Mouse (Mus musculus) G1E (cell line): ENCODE measurements around the gene Ap1g1. TPM values are rescaled to one million over a fixed set of nuclear protein-coding genes. Genes with fewer than 3 reads are reported as not detected.
A peak's percentile ranks its signal among the peaks of the same experiment; 100 is the strongest.

Experiments
- ATAC-seq: 2 replicates; pipeline ENCODE4 v1.8.0; 2016; ENCODE audit warnings: mild to moderate bottlenecking; ENCODE audit not compliant: insufficient number of reproducible peaks, poor library complexity, low FRiP score, severe bottlenecking; ENCODE audit errors: extremely low read depth
- DNase-seq: peaks from one replicate; pipeline ENCODE4 v3.0.0; 2012; ENCODE audit warnings: low spot score
- H3K27me3 ChIP-seq: 2 replicates; pipeline ENCODE4 v1.6.1; 2012; ENCODE audit warnings: mild to moderate bottlenecking, low read length, inconsistent platforms; ENCODE audit not compliant: insufficient read depth
- H3K36me3 ChIP-seq: replicated peaks from 2 replicates; pipeline ENCODE3; 2012; ENCODE audit warnings: mild to moderate bottlenecking, inconsistent platforms
- H3K4me1 ChIP-seq: 2 replicates; pipeline ENCODE4 v1.6.1; 2012; ENCODE audit warnings: low read depth, low read length, inconsistent platforms, mixed read lengths; ENCODE audit not compliant: insufficient read depth
- H3K4me3 ChIP-seq: 2 replicates; pipeline ENCODE4 v1.5.1; 2012; ENCODE audit warnings: low read depth, mild to moderate bottlenecking, inconsistent platforms, low read length, moderate library complexity, mixed read lengths
- H3K9me3 ChIP-seq: replicated peaks from 2 replicates; pipeline ENCODE4 v1.6.1; 2012; ENCODE audit warnings: inconsistent platforms
- CTCF ChIP-seq: IDR thresholded peaks from 2 replicates; pipeline ENCODE4 v1.5.1; 2012; ENCODE audit warnings: low read depth, low read length, inconsistent platforms, mixed read lengths
- GATA1 ChIP-seq: IDR thresholded peaks from 2 replicates; pipeline ENCODE4 v1.6.1; 2012; ENCODE audit warnings: borderline replicate concordance, low read length, inconsistent platforms, mixed read lengths
- GATA2 ChIP-seq: IDR thresholded peaks from 2 replicates; pipeline ENCODE4 v1.6.1; 2012; ENCODE audit warnings: low read depth, low read length, inconsistent platforms, borderline replicate concordance
- POLR2AphosphoS5 ChIP-seq: IDR thresholded peaks from 2 replicates; pipeline ENCODE4 v1.6.1; 2012; ENCODE audit warnings: low read depth, low read length, inconsistent platforms; ENCODE audit not compliant: insufficient replicate concordance
- TAL1 ChIP-seq: conservative IDR thresholded peaks from 2 replicates; pipeline ENCODE4 v1.6.1; 2012; ENCODE audit warnings: low read depth, low read length, inconsistent platforms, mixed read lengths
- polyA plus RNA-seq: library from polyadenylated mRNA; stranded (reverse); fragments of >175 nt; gene quantifications from 2 replicates; pipeline ENCODE4 v1.2.3, GENCODE M21; 2012
- total RNA-seq, 2 experiments: library from RNA; stranded (forward) in 1 of 2; stranded (reverse) in 1 of 2; fragments of 200-1000 nt in 1 of 2; fragments of >200 nt in 1 of 2; fragmentation: Nextera tagmentation in 1 of 2; gene quantifications; 2 replicates each; pipeline ENCODE4 v1.2.3; 2014 to 2017

Gene Ap1g1
- total RNA-seq (2014; fragmentation: Nextera tagmentation) (114 and 127 TPM in 2 replicates), total RNA-seq (2017) (76.0 and 87.5 TPM in 2 replicates), polyA plus RNA-seq (49.3 and 73.7 TPM in 2 replicates)

DNA sequence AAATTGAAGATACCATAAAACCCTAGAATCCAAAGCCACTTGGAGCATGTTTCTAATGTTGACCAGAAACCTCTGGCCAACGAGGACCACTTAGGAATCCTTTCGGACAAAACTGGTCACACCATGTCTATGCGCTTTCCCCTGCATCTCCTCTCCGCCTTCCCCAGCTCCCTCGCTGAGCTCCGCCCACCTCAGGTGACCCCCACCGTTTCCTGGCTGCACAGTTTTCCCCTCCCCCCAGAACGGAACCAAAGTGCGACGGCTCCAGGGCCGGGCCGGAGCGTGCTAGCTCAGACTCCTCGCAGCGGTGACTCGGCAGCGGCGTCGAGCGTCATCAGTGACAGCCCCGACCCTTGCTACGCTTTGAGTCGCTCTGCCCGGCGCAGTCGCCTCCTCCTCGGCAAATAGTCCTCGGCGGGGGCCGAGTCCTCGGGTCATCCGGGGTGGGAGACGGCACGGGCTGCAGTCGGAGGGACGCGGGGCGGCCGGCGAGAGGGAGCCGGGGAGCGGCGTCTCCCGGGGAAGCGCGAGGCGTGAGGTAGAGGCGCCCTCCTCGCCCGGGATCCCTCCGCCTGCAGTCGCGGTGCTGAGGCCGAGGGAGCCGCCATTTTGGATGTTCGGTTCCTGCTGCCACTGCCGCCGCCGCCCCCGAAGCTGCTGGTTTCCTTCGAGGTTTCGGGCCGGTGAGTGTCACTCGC is at the start of gene Ap1g1:
Gene Ap1g1 (plus strand): TSS at position 275 of the 698 bp plus-strand sequence.
- Histone ChIP-seq H3K9me3 (no peaks in the 10 kb centered on the region), H3K27me3 (peaks cover 11% of the 10 kb centered on the region), H3K4me3 (peak within 1 kb of the TSS; percentile 92), H3K36me3 (peaks cover 2% of the 10 kb centered on the region), H3K4me1 (peaks cover 21% of the 10 kb centered on the region)
- peak; percentile 98 for ATAC-seq
- no peak for TF ChIP-seq GATA1
- TF ChIP-seq POLR2AphosphoS5: no peak
- TF ChIP-seq GATA2: no peak
- no peak for TF ChIP-seq TAL1
- no peak for TF ChIP-seq CTCF
- DNase-seq: peak; percentile 89

DNA sequence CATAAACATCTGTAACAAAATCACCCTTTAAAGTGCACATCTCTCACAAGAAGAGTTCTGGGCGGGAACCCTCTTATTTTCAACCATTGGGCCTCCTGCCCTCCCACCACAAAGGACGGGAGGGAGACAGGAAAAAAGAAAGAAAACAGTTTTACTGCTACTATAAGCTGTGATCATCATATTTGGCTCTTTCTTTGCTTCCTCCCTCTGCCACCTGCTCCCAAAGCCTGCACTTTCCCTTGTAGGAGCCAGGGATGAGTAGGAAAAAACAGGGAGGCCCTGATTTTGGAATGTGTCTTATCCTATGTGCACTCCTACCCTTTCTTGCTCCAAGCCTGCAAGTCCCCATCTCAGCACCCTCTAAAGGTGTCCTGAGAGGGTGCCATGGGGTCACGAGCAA is 47.3 kb upstream of the Ap1g1 start:
- H3K27me3 ChIP-seq: no peaks in the 10 kb centered on the region
- peaks cover 10% of the 10 kb centered on the region for H3K4me1 ChIP-seq
- TF ChIP-seq CTCF (no peak), GATA1 (no peak), GATA2 (no peak), POLR2AphosphoS5 (no peak), TAL1 (no peak)
- no peaks in the 10 kb centered on the region for H3K9me3 ChIP-seq
- H3K4me3 ChIP-seq: no peak overlapping the region
- ATAC-seq (no peak), DNase-seq (no peak)
- H3K36me3 ChIP-seq: peaks cover 89% of the 10 kb centered on the region

DNA sequence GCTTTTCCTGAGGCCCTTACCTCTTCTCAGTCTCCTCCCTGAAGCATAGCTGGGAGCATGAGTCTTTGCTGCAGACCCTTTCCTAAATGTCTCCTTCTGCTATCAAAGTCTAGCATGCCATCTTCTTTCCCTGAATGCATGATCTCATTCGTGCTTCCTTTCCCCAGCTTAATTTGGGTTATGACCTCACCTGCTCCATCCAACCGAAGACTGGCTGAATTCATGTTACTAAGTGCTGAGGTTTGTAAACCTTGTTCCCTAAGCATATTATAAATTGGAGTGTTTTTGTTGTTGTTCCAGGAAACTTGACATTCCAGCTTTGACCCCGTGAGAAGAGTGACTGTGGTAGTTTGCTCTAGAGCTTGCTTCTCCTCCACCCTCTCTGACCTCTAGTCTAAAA is 44.3 kb upstream of the Ap1g1 start:
- no peaks in the 10 kb centered on the region for H3K27me3 ChIP-seq
- TF ChIP-seq GATA1: no peak
- no peak for TF ChIP-seq POLR2AphosphoS5
- no peak for TF ChIP-seq TAL1
- no peak for TF ChIP-seq GATA2
- no peak for TF ChIP-seq CTCF
- H3K4me3 ChIP-seq: no peak overlapping the region
- H3K4me1 ChIP-seq: peaks cover 20% of the 10 kb centered on the region
- ATAC-seq (no peak), DNase-seq (no peak)
- 0 out of 2 replicates have a peak, but pooled peaks cover 4% of the 10 kb centered on the region for H3K9me3 ChIP-seq
- peaks cover 64% of the 10 kb centered on the region for H3K36me3 ChIP-seq

DNA sequence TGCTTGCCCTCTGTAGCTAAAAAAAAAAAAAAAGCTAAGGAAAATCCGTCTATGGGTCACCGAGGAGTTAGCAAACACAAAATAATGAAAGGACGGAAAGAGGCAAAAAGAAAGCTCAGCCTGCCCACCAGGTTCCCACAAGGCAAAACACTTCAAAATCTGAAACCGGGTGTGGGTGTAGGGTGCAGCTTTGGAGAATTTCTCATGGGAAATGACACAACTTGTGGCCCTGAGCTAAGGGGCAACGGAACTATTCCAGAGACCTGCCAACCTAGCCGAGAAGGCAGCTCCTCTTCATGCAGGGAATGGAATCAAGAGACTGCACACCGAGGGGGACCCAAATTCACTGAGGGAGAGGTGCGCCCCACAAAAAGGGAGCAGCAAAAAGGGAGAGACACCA is 41.5 kb upstream of the Ap1g1 start:
- Histone ChIP-seq H3K4me1 (peaks cover 20% of the 10 kb centered on the region), H3K36me3 (peaks cover 36% of the 10 kb centered on the region), H3K27me3 (no peaks in the 10 kb centered on the region), H3K9me3 (0 out of 2 replicates have a peak, but pooled peaks cover 4% of the 10 kb centered on the region), H3K4me3 (peak overlapping the region; percentile 95)
- DNase-seq (peak; percentile 30), ATAC-seq (no peak)
- TF ChIP-seq GATA2: no peak
- no peak for TF ChIP-seq POLR2AphosphoS5
- no peak for TF ChIP-seq TAL1
- TF ChIP-seq GATA1: no peak

DNA sequence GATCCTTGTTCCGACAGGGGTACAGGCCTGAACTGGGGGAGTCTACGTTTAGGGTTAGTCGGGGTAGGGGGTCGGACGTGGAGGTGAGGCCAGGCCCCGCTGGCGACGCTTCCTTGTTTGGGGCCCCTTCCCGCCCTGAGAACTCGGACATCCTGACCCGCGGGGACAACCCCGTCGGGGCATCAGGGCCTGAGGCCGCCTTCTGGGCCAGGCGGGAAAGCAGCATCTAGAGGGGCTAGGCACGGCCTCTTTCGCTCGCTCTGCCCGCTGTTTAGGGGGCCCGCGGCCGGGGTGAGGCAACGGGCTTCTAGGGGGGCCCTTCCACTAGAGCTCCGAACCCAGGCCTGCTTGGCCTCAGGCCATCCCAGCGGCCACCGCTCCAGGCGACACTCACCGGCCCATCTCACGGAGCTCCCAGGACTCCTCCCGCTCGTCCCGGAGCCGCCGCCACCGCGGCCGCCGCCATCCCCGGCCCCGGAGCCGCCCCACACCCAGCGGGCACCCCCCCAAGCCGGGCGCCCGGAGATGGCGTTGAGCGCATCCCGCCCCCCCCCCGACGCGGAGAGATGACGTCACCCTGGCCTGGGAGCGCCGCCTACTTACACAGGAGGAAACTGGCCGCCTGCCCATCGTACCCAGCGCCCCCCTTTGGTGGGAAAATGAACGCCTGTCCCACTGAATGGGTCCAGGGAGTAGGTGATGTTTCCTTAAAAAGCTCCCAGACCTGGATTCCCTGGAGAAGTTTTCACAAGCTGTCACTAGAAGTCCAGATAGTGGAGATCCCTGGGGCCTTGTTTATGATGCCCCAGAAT is 40.9 kb upstream of the Ap1g1 start, which contains the start of gene Atxn1l:
Gene Atxn1l (minus strand): TSS at position 503 of the 812 bp plus-strand sequence.
- H3K4me1 ChIP-seq: peaks cover 18% of the 10 kb centered on the region
- H3K36me3 ChIP-seq: peaks cover 30% of the 10 kb centered on the region
- 0 out of 2 replicates have a peak, but pooled peaks cover 4% of the 10 kb centered on the region for H3K9me3 ChIP-seq
- DNase-seq (peak; percentile 93), ATAC-seq (peak; percentile 60)
- H3K4me3 ChIP-seq: peak within 1 kb of the TSS; percentile 95
- no peaks in the 10 kb centered on the region for H3K27me3 ChIP-seq
- TF ChIP-seq GATA1 (no peak), TAL1 (no peak), GATA2 (no peak), CTCF (no peak), POLR2AphosphoS5 (no peak)

DNA sequence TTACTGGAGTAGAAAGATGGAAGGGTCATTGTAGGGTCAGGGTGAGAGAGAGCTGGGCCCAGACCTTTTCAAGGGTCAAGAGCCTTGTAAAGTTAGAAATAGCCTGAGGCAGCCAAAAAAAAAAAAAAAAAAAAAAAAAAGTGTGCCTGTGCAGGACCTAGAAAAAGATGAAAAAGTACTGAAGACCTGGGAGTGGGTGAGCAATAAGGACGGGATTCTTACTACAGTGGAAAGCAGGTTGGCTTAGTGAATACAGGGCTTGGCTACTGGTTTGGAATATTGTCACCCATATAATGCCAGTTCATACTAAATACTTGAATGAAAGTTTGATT is 40.3 kb upstream of the Ap1g1 start:
- ATAC-seq: 0 out of 2 replicates have a peak, but pooled peaks have one; percentile 26
- Histone ChIP-seq H3K4me1 (peaks cover 18% of the 10 kb centered on the region), H3K36me3 (peaks cover 24% of the 10 kb centered on the region), H3K9me3 (0 out of 2 replicates have a peak, but pooled peaks cover 4% of the 10 kb centered on the region), H3K4me3 (peak overlapping the region; percentile 95), H3K27me3 (no peaks in the 10 kb centered on the region)
- TF ChIP-seq GATA2 (no peak), CTCF (no peak)
- DNase-seq: no peak
